Mouse (Mus musculus) adrenal gland, adult 2 months (tissue): ENCODE results near the gene Flot1. TPM values are rescaled to one million over a fixed set of nuclear protein-coding genes. Genes with fewer than 3 reads are reported as not detected.

ENCODE experiments used
- DNase-seq: peaks from one replicate; pipeline ENCODE4 v3.0.0; 2021
- long read RNA-seq: library from polyadenylated mRNA; stranded (forward); transcript quantifications from one replicate; pipeline ENCODE4 v2.0.0, GENCODE M21; 2021
- polyA plus RNA-seq: library from polyadenylated mRNA; depleted of rRNA; stranded (reverse); fragments of >200 nt; gene quantifications from 2 replicates; pipeline ENCODE4 v1.2.3, GENCODE M21; 2012; rRNA removed
- total RNA-seq, 2 experiments: library from RNA; stranded (reverse); gene quantifications; 2 replicates each; pipeline ENCODE4 v1.2.3; 2021

The Flot1 gene
- total RNA-seq (10 to 100 TPM; 59.0 to 74.4 TPM), polyA plus RNA-seq (61.0 and 66.2 TPM in 2 replicates)
- long read RNA-seq, transcript Flot1-201 (13 exons, 1,825 nt), result major isoform, 83 of 98 reads
- long read RNA-seq, partial matches to known transcripts, result 10 of 98 reads
- long read RNA-seq, other reads (novel, unspliced or antisense), result 4 of 98 reads

GRCm38 (mm10) chr17:35822964-35823937 lies at the start of gene Flot1:
Flot1 (plus strand) TSS chr17:35823230.
- DNase-seq, result peak; percentile 91

GRCm38 (mm10) chr17:35776811-35777609 lies 46.0 kb upstream of the Flot1 start:
- peak; percentile 89 for DNase-seq

GRCm38 (mm10) chr17:35778965-35779364 lies 44.1 kb upstream of the Flot1 start:
- DNase-seq, result no peak

GRCm38 (mm10) chr17:35779466-35780205 lies 43.4 kb upstream of the Flot1 start:
- DNase-seq, result no peak

DNA sequence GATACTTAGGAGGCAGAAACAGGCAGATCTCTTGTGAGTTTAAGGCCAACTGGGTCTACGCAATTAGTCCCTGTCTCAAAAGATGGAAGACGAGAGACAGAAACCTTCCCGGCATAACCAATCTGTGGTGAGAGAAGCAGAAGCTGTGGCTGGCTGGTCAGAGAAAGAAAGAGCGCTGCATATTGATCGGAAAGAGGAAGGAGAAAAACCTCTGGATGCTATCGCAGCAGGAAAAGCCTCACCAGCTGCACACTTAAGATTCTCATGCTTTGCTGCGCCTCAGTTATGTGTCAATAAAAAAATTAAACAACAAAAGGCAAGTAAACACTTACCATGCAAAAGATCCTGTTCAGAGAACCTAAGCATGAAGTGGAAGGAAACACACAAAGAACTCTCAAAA lies 42.7 kb upstream of the Flot1 start:
- DNase-seq, result no peak

DNA sequence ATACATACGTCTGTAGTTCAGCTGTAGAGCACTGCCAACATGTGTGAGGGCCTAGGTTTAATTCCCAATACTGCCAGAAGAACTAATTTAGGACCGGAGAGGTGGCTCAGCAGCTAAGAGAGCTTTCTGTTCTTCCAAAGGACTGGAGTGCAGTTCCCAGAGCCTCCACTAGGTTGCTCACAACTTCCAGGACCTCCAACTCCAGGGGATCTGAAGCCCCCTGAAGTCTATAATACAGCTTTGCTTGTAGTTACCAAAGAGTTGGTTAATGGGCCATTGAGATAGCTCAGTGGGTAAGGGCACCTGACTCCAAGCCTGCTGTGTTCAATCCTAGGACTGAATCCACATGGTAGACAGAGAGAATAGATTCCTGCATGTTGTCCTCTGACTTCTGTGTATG lies 40.6 kb upstream of the Flot1 start:
- DNase-seq, result no peak

- DNase-seq, result no peak
Observed at GRCm38 (mm10) chr17:35782924-35783323, 40.1 kb upstream of the Flot1 start.

DNA sequence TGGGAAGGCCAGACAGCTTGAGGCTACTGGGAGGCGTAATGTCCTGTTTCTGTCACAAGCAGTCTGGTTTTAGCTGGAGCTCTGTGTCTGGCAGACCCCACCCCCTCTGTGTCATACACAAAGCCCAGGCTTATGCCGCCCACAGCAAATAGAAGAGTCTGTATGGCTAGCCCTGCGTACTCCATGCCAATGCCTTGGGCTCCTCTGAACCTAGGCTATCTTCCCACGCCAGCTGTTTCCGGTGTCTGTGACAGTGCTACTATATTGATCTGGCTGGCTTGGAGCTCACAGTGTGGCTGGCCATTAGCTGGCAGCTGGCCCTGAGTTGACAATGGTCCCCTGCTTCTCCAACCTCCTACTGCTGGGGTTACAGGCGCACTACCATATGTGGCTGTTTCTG lies 39.1 kb upstream of the Flot1 start:
- peak; percentile 12 for DNase-seq

DNA sequence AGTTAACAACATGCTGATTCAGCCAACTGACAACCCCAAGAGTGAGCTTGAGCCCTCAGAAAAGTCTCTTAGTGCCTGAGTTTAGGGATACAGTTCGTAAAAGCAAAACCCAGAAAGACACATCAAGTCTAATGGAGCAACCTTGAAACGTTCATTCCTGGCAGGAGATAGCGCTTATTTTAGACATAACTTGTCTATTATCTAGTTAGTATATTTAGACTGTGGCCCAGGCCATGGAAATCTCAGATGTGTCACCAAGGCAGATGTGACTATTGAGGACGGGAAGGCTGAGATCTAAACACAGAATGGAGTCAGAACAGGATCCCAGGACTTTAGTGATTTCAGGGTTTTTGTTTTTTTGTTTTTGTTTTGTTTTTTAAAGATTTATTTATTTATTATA lies 37.9 kb upstream of the Flot1 start:
- no peak for DNase-seq

- DNase-seq, result peak; percentile 28
Observed at GRCm38 (mm10) chr17:35787493-35787892, 35.5 kb upstream of the Flot1 start.

DNA sequence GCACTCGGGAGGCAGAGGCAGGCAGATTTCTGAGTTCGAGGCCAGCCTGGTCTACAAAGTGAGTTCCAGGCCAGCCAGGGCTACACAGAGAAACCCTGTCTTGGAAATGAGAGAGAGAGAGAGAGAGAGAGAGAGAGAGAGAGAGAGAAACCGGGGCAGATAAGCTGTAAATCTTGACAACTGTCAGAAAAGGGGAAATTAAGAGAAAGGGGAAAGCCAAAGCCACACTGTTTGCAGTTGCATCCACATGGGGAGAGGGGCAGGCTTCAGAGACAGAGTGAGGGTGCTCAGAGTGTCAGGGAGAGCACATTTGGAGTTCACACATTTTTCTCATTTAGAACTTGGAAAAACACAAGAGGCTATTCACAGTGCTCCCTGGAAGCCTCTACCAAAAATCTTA lies 35.0 kb upstream of the Flot1 start:
- DNase-seq, result no peak

DNA sequence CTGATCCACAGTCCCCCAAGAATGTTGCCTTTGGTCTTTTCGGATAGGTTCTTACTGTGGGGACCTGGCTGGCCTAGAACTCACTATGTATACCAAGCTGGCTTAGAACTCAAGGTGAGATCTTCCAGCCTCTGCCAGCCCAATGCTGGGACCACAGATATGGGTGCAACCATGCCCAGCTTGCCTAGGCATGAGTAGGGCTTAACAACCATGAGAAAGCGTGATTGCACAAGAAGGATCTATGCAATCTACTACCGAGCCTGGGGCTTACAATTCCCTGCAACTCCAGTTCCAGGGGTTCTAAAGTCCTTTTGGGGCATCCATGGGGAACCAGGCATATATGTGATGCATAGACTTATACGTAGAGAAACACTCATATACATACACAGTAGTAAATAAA lies 32.1 kb upstream of the Flot1 start:
- DNase-seq, result no peak

DNA sequence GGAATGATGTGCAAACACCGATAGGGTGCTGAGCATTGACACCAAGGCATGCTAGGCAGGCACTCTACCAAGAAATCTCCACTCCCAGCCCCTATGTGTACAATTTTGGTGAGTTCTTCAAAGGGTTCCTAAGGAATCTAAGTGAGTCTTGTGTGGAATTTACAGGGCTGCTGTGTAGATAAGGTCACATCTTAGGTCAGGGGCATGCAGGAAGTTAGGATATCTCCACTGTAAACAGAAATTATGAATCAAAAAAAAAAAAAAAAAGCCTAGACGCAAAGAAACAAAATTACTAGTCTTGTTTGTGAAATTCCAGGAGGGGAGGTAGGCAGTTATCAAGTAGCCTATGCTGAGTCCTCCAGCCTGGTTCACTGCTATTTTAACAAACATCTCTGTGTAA lies 30.2 kb upstream of the Flot1 start:
- DNase-seq, result no peak

DNA sequence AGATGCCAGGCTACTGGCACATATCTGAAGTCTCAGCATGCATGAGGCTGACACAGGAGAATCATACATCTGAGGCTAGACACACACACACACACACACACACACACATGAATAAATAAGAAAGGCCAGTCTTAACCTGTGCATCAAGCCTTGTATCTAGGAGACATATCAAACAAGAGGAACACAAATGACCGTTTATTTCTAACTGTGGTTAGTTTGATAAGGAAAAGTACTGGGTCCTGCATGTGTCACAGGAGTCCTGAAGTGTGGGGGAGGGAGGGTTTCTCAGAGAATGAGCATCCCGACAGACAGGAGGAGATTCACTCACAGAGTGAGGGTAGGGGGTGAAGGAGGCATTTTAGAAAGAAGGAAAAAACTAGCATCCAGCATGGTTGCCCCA lies 27.9 kb upstream of the Flot1 start:
- no peak for DNase-seq

DNA sequence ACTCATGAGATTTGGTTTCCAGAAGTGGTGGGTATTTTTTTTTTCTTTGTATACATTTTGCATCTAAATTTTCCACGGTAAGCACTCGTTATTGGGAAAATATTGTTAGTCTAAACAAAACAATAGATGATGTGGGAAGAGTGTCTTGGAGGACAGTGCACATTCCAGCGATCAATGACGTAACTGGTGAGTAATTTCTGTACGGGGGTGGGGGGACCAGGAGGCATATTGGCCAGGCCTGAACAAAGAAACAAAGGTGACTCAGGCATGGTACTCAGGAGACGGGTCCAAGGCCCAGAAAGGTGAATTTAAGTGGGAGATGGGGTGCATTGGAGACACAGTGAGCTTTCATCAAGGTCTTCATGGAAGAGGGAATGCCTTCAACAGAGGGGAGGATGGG lies 27.4 kb upstream of the Flot1 start:
- DNase-seq, result no peak

- DNase-seq, result no peak
Observed at GRCm38 (mm10) chr17:35796835-35797234, 26.2 kb upstream of the Flot1 start.

DNA sequence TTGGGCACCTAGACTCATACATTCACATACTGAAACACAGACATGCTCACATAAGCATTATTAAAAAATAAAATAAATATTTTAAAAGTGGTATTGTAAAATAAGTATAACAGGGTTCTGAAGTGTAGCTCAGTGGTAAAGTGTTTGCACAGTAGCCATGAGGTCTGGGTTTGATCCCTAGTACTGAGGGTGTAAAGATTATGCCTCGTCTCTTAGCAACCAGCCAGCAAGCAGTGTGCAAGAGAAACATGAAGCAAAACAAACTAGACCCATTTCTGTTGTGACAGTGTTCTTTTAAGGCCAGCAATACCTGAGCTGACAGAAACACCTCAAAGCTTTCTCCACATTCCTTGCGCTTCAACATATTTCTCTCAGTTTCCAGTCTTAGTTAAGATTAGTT lies 22.1 kb upstream of the Flot1 start:
- no peak for DNase-seq

- peak; percentile 45 for DNase-seq
Observed at GRCm38 (mm10) chr17:35803020-35803419, 20.0 kb upstream of the Flot1 start.

- no peak for DNase-seq
Observed at GRCm38 (mm10) chr17:35803858-35804399, 19.1 kb upstream of the Flot1 start.

DNA sequence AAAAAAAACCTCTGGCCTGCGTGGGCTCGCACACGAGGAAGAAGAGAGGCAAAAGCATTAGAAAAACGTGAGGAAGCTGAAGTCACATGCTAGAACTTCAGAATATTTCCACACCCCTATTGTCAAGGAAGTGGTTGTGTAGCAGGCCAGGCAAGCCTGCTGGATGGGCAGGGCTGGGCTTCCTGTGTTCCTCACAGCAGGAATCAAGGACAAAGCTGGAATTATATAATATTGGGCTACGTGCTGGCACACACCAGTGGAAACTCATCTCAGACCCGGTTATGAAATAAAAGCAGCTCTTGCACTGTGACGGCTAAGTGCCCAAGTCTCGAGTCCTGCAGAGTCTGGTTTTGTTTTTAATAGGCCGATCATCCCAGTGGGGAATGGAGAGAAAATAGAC lies 15.0 kb upstream of the Flot1 start:
- peak; percentile 83 for DNase-seq

DNA sequence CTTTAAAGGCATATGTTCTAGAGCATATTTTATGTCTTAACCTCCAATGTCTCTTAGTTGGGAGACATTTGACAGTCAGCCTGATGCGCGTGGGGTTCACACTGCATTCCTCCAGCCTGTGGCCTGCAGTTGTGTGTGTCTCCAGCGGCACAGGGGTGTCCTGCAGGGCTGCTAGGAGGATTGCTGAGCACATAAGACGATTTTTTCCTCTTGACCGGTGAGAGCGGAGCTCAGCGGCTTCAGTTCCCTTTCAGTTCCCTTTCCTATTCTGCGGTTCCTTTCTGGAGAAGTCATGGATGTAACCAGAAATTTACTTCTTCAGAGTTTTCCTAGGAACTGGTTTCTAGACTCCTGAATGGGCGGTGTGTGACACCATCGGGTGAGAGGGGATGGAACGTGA lies 13.6 kb upstream of the Flot1 start:
- no peak for DNase-seq
